Mouse (Mus musculus): Measurements from ENCODE around the gene Srl. TPM values are rescaled to one million over a fixed set of nuclear protein-coding genes. Genes with fewer than 3 reads are reported as not detected.
"Not testable (repeated sequence)": the region's sequence is repeated elsewhere in the genome, so short reads cannot be mapped to it uniquely, and the experiment has no call there.

Srl gene
- polyA plus RNA-seq, 1 experiment from 2014 or later: 6.9 TPM

GRCm38 (mm10) chr16:4552829-4553550 lies 11.4 kb upstream of the Srl start:
- peak; percentile 26 for DNase-seq (ENCODE audit: low spot score)

GRCm38 (mm10) chr16:4551885-4552284 lies 10.3 kb upstream of the Srl start:
- no peak for DNase-seq (ENCODE audit: low spot score)

- peak; percentile 59 for DNase-seq (ENCODE audit: low spot score)
Measured at GRCm38 (mm10) chr16:4551056-4551455, 9.4 kb upstream of the Srl start.

GRCm38 (mm10) chr16:4548953-4549688 lies 7.5 kb upstream of the Srl start:
- no peak for DNase-seq (ENCODE audit: low spot score)

- no peak for DNase-seq (ENCODE audit: low spot score)
Measured at GRCm38 (mm10) chr16:4547611-4548010, 6.0 kb upstream of the Srl start.

- DNase-seq (ENCODE audit: low spot score): no peak
Measured at GRCm38 (mm10) chr16:4546838-4547237, 5.2 kb upstream of the Srl start.

- no peak for DNase-seq (ENCODE audit: low spot score)
Measured at GRCm38 (mm10) chr16:4544845-4545244, 3.2 kb upstream of the Srl start.

- no peak for DNase-seq (ENCODE audit: low spot score)
Measured at GRCm38 (mm10) chr16:4543266-4543665, 1.6 kb upstream of the Srl start.

GRCm38 (mm10) chr16:4542236-4542774 lies 689 bp upstream of the Srl start:
- no peak for DNase-seq (ENCODE audit: low spot score)

- no peak for DNase-seq (ENCODE audit: low spot score)
Measured at GRCm38 (mm10) chr16:4541033-4541432, 583 bp downstream of the Srl start.

- DNase-seq (ENCODE audit: low spot score): no peak
Measured at GRCm38 (mm10) chr16:4540064-4540775, 1.4 kb downstream of the Srl start.

- DNase-seq (ENCODE audit: low spot score): no peak
Measured at GRCm38 (mm10) chr16:4539521-4539920, 2.1 kb downstream of the Srl start.

GRCm38 (mm10) chr16:4537616-4538358 lies 3.8 kb downstream of the Srl start:
- no peak for DNase-seq (ENCODE audit: low spot score)

GRCm38 (mm10) chr16:4527373-4527772 lies 14.2 kb downstream of the Srl start:
- not testable (repeated sequence) for DNase-seq (ENCODE audit: low spot score)

- no peak for DNase-seq (ENCODE audit: low spot score)
Measured at GRCm38 (mm10) chr16:4523313-4524004, 18.2 kb downstream of the Srl start.

- no peak for DNase-seq (ENCODE audit: low spot score)
Measured at GRCm38 (mm10) chr16:4522879-4523278, 18.7 kb downstream of the Srl start.

- no peak for DNase-seq (ENCODE audit: low spot score)
Measured at GRCm38 (mm10) chr16:4521735-4522530, 19.7 kb downstream of the Srl start.

GRCm38 (mm10) chr16:4521074-4521667 lies 20.4 kb downstream of the Srl start:
- DNase-seq (ENCODE audit: low spot score): no peak

GRCm38 (mm10) chr16:4520673-4521072 lies 20.9 kb downstream of the Srl start:
- no peak for DNase-seq (ENCODE audit: low spot score)

Measured in thymus, postnatal 0 days (tissue).